Mouse (Mus musculus) midbrain, postnatal 0 days (tissue): ENCODE measurements around the gene C1galt1c1. TPM values are rescaled to one million over a fixed set of nuclear protein-coding genes. Genes with fewer than 3 reads are reported as not detected.

Experiments
- ATAC-seq: fragments of 200-750 bp; cut with Nextera tagmentation; 2 replicates; pipeline ENCODE4 v1.8.0; 2017; ENCODE audit warnings: moderate number of reproducible peaks, mild to moderate bottlenecking, moderate TSS enrichment, moderate library complexity; ENCODE audit not compliant: low FRiP score
- DNase-seq: peaks from one replicate; pipeline ENCODE4 v3.0.0-alpha.2; 2015; ENCODE audit warnings: low spot score
- H3K27ac ChIP-seq: fragments of 300-500 bp; sonication (generic); 2 replicates; pipeline ENCODE4 v1.5.1; 2014; ENCODE audit warnings: low read depth, mild to moderate bottlenecking, low read length, mixed read lengths
- H3K27me3 ChIP-seq: fragments of 300-500 bp; sonication (generic); 2 replicates; pipeline ENCODE4 v1.6.1; 2014; ENCODE audit warnings: low read length, control low read depth, mixed read lengths; ENCODE audit not compliant: insufficient read depth
- H3K36me3 ChIP-seq: fragments of 300-500 bp; sonication (generic); 2 replicates; pipeline ENCODE4 v1.6.1; 2014; ENCODE audit warnings: low read length, control low read depth, mixed read lengths; ENCODE audit not compliant: insufficient read depth
- H3K4me1 ChIP-seq: fragments of 300-500 bp; sonication (generic); 2 replicates; pipeline ENCODE4 v1.6.1; 2014; ENCODE audit warnings: mild to moderate bottlenecking, control low read depth, antibody characterized with exemption, low read length, mixed read lengths; ENCODE audit not compliant: insufficient read depth
- H3K4me2 ChIP-seq: fragments of 300-500 bp; sonication (generic); 2 replicates; pipeline ENCODE4 v1.6.1; 2014; ENCODE audit warnings: low read depth, mild to moderate bottlenecking, low read length, mixed read lengths; ENCODE audit not compliant: poor library complexity, severe bottlenecking
- H3K4me3 ChIP-seq: fragments of 300-500 bp; sonication (generic); 2 replicates; pipeline ENCODE4 v1.5.1; 2014; ENCODE audit warnings: low read depth, mild to moderate bottlenecking, low read length, moderate library complexity
- H3K9ac ChIP-seq: fragments of 300-500 bp; sonication (generic); replicated peaks from 2 replicates; pipeline ENCODE4 v1.6.1; 2014; ENCODE audit warnings: mild to moderate bottlenecking, low read length, moderate library complexity, mixed read lengths; ENCODE audit not compliant: poor library complexity, severe bottlenecking
- H3K9me3 ChIP-seq: fragments of 300-500 bp; sonication (generic); 2 replicates; pipeline ENCODE4 v1.6.1; 2016; ENCODE audit warnings: low read length, control low read depth
- CTCF ChIP-seq: IDR thresholded peaks from 2 replicates; pipeline ENCODE4 v1.5.1; 2016; ENCODE audit warnings: antibody characterized with exemption, mild to moderate bottlenecking
- WGBS: fragments of 180-500 bp; shearing (Covaris S2); extraction: QIAGEN DNeasy Blood & Tissue Kit; methylation state at CpG from one replicate; pipeline ENCODE4 v1.1.7; 2014; 5-methylcytosine and 5-hydroxymethylcytosine counted together
- polyA plus RNA-seq: library from polyadenylated mRNA; unstranded; fragments of >200 nt; fragmentation: Nextera tagmentation; extraction: Ambion mirVana; gene quantifications from 2 replicates; pipeline ENCODE4 v1.2.1, GENCODE M21; 2015
- total RNA-seq: library from RNA; depleted of rRNA; stranded (reverse); fragments of >200 nt; gene quantifications from 2 replicates; pipeline ENCODE4 v1.2.3, GENCODE M21; 2014; rRNA removed

Gene C1galt1c1
- total and polyA plus RNA-seq, 2 experiments from 2014 or later = 12.9 to 21.7 TPM

DNA sequence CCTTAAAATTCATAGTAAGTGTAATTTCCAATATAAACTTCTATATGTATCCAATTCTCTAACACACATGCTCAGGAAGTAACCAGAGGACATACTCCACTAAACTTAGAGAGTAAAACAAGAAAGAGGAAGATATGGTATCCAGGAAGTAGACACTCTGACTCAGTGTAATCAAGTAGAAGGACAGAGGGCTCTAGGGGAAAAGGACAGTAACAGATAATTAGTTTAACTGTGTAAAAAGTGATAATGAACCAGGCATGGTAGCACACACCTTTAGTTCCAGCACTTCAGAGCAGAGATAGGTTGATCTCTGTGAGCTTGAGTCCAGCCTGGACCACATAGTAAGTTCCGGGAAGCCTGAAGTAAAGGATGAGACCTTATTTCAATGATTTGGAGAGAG, 53.7 kb downstream of the C1galt1c1 start:
- Histone ChIP-seq H3K4me3 (no peak overlapping the region), H3K27ac (no peak overlapping the region), H3K9me3 (no peaks in the 10 kb centered on the region), H3K9ac (no peak overlapping the region), H3K4me1 (no peaks in the 10 kb centered on the region), H3K4me2 (no peak overlapping the region), H3K36me3 (no peaks in the 10 kb centered on the region), H3K27me3 (no peaks in the 10 kb centered on the region)
- DNase-seq (no peak), ATAC-seq (no peak)
- WGBS = 95% methylated on average over 1 of the region's 1 CpGs
- no peak for TF ChIP-seq CTCF

Other genes with a start within 250 kb of the C1galt1c1 start
- gene Lamp2, start 178.6 kb downstream of the C1galt1c1 start, total RNA-seq = 55.5 and 66.9 TPM in 2 replicates
- gene Lamp2, start 178.6 kb downstream of the C1galt1c1 start, polyA plus RNA-seq = 59.9 and 61.5 TPM in 2 replicates
- 19.3 and 27.0 TPM in 2 replicates for gene Cul4b, start 58.9 kb downstream of the C1galt1c1 start, total RNA-seq
- 14.4 and 14.6 TPM in 2 replicates for gene Cul4b, start 58.9 kb downstream of the C1galt1c1 start, polyA plus RNA-seq
- gene Mcts1, start 34.5 kb downstream of the C1galt1c1 start, total RNA-seq = 57.0 and 61.8 TPM in 2 replicates
- 173 and 180 TPM in 2 replicates for gene Mcts1, start 34.5 kb downstream of the C1galt1c1 start, polyA plus RNA-seq
- gene 6030498E09Rik, start 137.6 kb upstream of the C1galt1c1 start, total RNA-seq = 0.71 TPM in 1 of 2 replicates, not detected in the other
- 0.11 TPM in 1 of 2 replicates, not detected in the other for gene 6030498E09Rik, start 137.6 kb upstream of the C1galt1c1 start, polyA plus RNA-seq